Mouse (Mus musculus) liver, adult (tissue): ENCODE results near the gene H2-Ob.

Source experiments
- GATA4 ChIP-seq: IDR thresholded peaks from 2 replicates; pipeline ENCODE4 v1.6.1; 2014; ENCODE audit warnings: mild to moderate bottlenecking, low read length; ENCODE audit not compliant: insufficient replicate concordance

Gene H2-Ob

GRCm38 (mm10) chr17:34238706-34239105, at the start of gene H2-Ob:
Gene H2-Ob (plus strand): TSS chr17:34238903.
- TF ChIP-seq GATA4 = no peak

DNA sequence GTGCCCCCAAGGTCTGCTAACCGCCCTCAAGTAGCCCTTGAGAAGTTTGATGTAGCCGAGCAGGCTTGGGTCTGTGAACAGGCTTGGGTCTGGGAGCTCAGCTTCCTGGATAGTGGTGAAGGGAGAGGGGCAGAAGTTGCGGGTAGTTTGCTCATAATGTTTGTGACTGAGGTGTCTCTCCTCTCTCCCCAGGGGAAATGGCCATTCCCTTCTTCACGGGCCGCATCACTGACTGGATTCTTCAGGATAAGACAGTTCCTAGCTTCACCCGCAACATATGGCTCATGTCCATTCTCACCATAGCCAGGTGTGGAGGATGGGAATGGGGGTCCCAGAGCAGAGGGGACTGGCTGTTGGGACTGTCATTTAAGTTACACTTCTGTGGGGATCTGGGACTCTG, 49.7 kb upstream of the H2-Ob start:
- no peak for TF ChIP-seq GATA4

DNA sequence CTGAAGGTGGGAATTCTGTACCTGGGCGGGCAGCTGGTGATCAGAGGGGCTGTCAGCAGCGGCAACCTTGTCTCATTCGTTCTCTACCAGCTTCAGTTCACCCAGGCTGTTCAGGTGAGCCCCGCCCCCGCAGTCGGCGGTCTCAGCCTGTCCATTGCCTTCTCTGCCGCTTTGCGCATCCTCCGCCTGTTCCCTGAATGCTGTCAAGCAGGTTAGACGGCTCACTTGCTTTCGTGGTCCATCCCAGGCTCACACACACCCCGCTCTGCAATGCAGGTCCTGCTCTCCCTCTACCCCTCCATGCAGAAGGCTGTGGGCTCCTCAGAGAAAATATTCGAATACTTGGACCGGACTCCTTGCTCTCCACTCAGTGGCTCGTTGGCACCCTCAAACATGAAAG, 45.9 kb upstream of the H2-Ob start:
- TF ChIP-seq GATA4 = no peak

DNA sequence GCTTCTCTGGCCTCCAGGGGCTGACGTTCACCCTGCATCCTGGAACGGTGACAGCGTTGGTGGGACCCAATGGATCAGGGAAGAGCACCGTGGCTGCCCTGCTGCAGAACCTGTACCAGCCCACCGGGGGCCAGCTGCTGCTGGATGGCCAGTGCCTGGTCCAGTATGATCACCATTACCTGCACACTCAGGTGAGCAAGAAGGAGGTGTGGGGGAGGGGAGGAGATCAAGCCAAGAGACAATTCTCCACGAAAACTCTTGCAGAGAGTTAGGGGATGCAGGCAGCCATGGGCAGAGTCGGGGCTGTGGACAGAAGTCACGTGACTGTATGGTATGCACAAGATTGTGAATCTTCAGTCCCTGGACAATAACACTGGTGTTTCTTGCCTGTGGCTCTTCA, 45.2 kb upstream of the H2-Ob start:
- no peak for TF ChIP-seq GATA4

DNA sequence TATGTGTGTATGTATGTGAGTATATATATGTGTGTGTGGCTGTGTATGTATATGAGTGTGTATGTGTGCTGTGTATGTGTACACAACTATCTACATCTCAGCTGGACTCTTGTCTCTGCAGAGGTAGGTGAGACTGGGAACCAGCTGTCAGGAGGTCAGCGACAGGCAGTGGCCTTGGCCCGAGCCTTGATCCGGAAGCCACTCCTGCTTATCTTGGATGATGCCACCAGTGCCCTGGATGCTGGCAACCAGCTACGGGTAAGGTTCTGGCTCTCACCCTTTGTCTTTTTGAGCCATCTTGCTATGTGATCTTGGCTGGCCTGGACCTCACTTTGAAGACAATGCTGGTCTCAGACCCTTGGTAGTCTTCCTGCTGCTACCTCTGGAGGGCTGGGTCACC, 44.0 kb upstream of the H2-Ob start:
- TF ChIP-seq GATA4 = peak; percentile 46; the same call in 1 of the 2 replicates

- no peak for TF ChIP-seq GATA4
These were observed 42.2 kb upstream of the H2-Ob start for GRCm38 (mm10) chr17:34196491-34196890.

DNA sequence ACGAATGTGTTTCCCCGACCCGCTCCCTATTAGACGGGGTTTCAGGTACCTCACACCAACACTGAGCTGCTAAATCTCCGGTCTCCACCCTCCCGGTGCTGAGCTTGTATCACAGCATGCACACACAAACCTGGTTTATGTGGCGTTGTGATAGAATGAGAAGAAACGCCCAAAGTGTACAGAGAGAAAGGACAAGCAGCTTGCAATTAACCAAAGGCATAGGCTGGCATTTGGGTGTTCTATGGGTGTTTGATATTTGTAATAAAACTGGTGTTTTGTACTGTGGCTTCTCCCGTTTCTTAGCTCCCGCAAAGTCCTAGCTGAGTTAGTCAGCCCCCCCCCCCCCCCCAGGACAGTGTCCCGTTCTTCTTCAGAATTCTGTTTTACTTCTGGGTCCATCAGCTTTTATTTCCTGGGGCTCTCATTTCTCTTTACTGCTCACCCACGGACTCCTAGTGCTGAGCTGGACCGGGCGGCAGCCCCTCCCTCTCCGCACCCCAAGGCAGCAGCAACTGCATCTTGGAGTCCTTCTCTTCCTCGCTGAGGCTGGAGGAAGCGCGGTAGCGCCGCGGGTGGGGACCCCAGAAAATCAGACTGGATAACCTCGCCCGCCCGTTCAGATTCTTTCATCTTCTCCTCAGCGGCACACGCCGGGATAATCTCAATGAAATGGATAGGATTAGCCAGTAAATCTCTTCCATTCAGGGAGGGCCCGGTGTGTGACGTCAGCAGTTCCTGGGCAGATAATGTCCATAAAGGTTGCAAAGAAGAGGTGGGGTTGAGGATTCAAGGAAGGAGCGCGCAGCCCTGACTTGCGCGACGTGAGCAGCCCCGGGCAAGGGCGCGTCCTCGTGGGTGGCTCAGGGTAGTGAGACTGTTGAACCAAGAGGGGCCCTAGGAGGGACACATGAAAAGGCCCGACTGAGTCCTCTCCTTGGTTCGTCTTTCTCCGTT, 41.5 kb upstream of the H2-Ob start, which contains the start of gene Psmb8:
TSS of gene Psmb8 (plus strand) at position 781 of the 954 bp plus-strand sequence.
- TF ChIP-seq GATA4 = no peak; the same call in 1 of the 2 replicates

DNA sequence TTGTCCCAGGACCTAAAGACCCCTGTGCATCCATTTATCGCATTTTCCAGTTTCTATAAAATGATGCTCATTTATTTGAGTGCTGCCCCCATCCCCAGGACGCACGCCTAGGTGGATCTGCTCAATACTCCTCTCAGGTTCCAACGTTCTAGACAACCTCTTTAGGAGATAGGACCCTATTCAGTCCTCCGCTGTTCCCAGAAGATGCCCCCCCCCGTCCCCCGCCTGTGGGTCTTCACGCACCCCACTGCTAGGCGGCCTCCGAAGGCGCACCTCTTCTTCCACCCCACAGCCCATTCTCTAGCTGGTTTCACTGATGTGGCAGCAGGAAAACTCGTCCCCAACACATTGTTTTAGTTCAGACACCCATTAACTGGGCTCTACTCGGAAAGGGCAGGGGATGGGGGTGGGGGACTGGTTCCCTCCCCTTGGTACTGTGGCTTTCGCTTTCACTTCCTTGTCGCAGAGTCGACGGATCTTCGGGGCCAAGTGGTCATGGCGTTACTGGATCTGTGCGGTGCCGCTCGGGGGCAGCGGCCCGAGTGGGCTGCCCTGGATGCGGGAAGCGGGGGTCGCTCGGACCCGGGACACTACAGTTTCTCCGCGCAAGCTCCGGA, 40.7 kb upstream of the H2-Ob start:
- TF ChIP-seq GATA4 = no peak

DNA sequence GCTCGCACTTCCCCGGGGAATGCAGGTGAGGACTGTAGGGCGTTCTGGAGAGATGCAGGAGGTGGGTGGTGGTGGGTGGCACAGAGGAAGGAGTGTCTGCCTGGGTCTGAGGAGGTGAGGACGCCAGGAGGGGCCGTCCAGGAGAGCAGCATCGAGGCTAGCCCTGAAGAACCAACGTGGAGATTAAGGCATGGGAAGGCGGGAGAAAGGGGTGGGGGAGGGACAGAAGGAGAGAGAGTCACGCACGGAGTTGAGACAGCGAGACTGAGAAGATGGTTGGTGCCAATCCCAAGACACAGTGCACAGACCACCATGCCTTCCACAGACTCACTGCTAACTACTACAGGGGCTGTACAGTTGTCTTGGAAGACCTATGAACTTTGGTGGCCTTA, 40.2 kb upstream of the H2-Ob start:
- no peak for TF ChIP-seq GATA4

DNA sequence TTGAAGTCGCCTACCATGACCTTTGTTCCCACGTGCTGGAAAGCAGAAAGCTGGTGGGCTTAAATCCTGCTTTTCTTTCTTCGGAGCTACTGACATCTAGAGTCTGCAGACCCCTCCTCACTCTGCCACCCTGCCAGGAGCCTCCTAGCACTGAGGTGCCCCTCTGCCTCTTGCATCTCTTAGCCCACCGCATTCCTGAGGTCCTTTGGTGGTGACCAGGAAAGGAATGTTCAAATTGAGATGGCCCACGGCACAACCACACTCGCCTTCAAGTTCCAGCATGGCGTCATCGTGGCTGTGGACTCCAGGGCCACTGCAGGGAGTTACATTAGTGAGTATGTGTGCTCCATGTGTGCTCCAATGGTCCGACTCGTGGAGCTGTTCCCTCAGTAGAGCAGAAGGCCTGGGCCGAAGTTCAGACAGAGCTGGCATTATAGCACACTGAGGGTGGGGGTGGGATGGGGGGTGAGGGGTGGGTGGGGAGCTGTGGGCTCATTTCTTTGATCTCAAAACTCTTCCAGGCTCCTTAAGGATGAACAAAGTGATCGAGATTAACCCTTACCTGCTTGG, 39.6 kb upstream of the H2-Ob start:
- TF ChIP-seq GATA4 = no peak

- TF ChIP-seq GATA4 = no peak
These were observed 38.7 kb upstream of the H2-Ob start for GRCm38 (mm10) chr17:34200047-34200446.

- TF ChIP-seq GATA4 = no peak
These were observed 37.8 kb upstream of the H2-Ob start for GRCm38 (mm10) chr17:34200772-34201505.

DNA sequence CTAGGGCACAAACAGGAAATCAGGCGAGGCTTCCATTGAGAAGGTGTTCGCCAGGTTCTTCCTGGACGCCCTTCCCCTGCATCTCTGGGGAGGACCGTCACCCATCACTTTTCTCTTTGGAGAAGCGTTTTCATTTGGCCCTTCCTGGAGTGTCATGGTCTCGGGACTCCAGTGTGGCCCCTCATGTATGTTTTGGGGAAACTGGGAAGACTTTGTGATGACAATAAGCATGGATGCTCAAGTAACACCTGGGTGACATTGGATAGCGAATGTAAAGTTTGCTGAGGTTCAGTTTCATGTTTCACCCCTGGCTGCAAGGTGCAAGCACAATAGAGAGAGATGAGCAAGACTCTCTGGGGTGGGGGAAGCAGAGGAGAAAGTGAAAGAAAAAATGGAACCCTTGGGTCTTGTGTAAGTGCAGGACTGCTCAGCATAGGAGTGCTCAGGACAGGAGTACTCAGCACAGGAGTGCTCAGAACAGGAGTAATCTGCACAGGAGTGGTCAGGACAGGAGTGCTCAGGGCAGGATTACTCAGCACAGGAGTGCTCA, 37.1 kb upstream of the H2-Ob start:
- TF ChIP-seq GATA4 = no peak

DNA sequence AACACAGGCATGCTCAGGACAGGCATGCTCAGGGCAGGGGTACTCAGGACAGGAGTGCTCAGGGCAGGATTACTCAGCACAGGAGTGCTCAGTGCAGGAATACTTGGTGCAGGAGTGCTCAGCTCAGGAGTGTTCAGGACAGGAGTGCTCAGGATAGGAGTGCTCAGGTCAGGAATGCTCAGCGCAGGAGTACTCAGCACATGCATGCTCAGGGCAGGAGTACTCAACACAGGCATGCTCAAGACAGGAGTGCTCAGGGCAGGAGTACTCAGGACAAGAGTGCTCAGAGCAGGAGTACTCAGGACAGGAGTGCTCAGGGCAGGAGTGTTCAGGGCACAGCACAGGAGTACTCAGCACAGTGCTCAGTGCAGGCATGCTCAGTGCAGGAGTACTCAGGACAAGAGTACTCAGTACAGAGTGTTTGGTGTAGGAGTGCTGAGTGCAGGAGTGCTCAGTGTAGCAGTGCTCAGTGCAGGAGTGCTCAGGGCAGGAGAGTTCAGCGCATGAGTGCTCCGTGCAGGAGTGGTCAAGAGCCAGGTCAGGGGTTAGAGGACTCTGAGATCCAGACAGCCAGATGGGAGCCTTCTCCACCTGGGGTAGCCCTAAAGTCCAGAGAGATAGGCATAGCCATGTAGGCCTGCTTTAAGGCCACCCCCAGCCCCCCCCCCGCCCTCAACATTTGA, 35.8 kb upstream of the H2-Ob start:
- TF ChIP-seq GATA4 = no peak
